Mouse (Mus musculus) right cerebral cortex, postnatal 10 days (tissue): ENCODE results near the gene Dlk1.
A peak's percentile ranks its signal among the peaks of the same experiment; 100 is the strongest.
"Not testable (repeated sequence)": the region's sequence is repeated elsewhere in the genome, so short reads cannot be mapped to it uniquely, and the experiment has no call there.

Experiments
- DNase-seq, 2 experiments: peaks; one replicate each; pipeline ENCODE4 v3.0.0; 2021; ENCODE audit warnings: low spot score in 2 of 2

Gene Dlk1

GRCm38 (mm10) chr12:109438383-109438782, 14.2 kb upstream of the Dlk1 start:
- no peak for DNase-seq

GRCm38 (mm10) chr12:109439974-109440373, 12.6 kb upstream of the Dlk1 start:
- DNase-seq, result no peak

- peak; percentile 66 to 68 for DNase-seq
These were observed 11.3 kb upstream of the Dlk1 start for GRCm38 (mm10) chr12:109441366-109441765.

- no peak for DNase-seq
These were observed 10.5 kb upstream of the Dlk1 start for GRCm38 (mm10) chr12:109442115-109442514.

- DNase-seq, result no peak
These were observed 9.3 kb upstream of the Dlk1 start for GRCm38 (mm10) chr12:109443276-109443675.

- DNase-seq, result no peak
These were observed 7.6 kb upstream of the Dlk1 start for GRCm38 (mm10) chr12:109444999-109445398.

- peak; percentile 45 to 50 for DNase-seq
These were observed 7.0 kb upstream of the Dlk1 start for GRCm38 (mm10) chr12:109445499-109446235.

- no peak for DNase-seq
These were observed 6.2 kb upstream of the Dlk1 start for GRCm38 (mm10) chr12:109446236-109446941.

- DNase-seq, result no peak
These were observed 2.9 kb upstream of the Dlk1 start for GRCm38 (mm10) chr12:109449421-109450411.

GRCm38 (mm10) chr12:109453065-109453997, 708 bp downstream of the Dlk1 start:
- peak in 1 of 2 experiments; percentile 42 for DNase-seq

GRCm38 (mm10) chr12:109454137-109454536, 1.5 kb downstream of the Dlk1 start:
- no peak for DNase-seq

GRCm38 (mm10) chr12:109456531-109457202, 4.0 kb downstream of the Dlk1 start:
- DNase-seq, result peak in 1 of 2 experiments; percentile 14

GRCm38 (mm10) chr12:109457836-109458235, 5.2 kb downstream of the Dlk1 start:
- peak in 1 of 2 experiments; percentile 15 for DNase-seq

- DNase-seq, result peak in 1 of 2 experiments; percentile 10
These were observed 6.3 kb downstream of the Dlk1 start for GRCm38 (mm10) chr12:109458896-109459295.

GRCm38 (mm10) chr12:109459481-109460401, 7.1 kb downstream of the Dlk1 start:
- peak in 1 of 2 experiments; percentile 18 for DNase-seq

- DNase-seq, result peak in 1 of 2 experiments; percentile 4
These were observed 10.0 kb downstream of the Dlk1 start for GRCm38 (mm10) chr12:109462594-109462993.

- not testable (repeated sequence) for DNase-seq
These were observed 14.8 kb downstream of the Dlk1 start for GRCm38 (mm10) chr12:109467417-109467816.

- DNase-seq, result peak in 1 of 2 experiments; percentile 5
These were observed 17.2 kb downstream of the Dlk1 start for GRCm38 (mm10) chr12:109469793-109470192.

- DNase-seq, result no peak
These were observed 20.0 kb downstream of the Dlk1 start for GRCm38 (mm10) chr12:109472627-109473026.
